26 mouse cellular contexts compared by ENCODE assay signal in the genomic region with DNA sequence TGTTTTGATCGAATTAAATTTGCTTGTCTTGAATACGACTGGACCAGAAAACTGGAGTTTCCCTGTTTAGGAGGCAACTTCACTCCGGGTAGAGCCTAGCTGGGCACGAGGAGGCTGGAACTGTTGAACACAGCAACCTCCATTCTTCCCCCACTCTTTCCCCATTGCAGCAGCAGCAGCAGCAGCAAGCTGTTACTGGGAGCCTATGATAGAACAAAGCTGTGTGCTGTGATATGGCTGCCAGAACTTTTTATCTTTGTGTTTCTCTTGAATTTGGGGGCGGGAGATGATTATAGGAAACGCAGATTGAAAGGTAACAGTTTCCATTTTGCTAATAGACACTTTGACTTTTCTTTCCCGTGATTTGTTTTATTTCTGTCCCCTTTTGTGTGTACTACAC.
DNase-seq lines count a peak whose midpoint lies in the region; ATAC-seq and TF ChIP-seq lines count a peak whose summit lies in the region.
"Had no signal": no experiment of that assay in that cellular context is flagged by ENCODE, and none has a peak within 500 bp of the region (broad histone marks: within the 10 kb centered on the region; RNA-seq: fewer than 3 reads in every experiment).

No protein-coding gene starts in this region.

- H3K36me3 ChIP-seq in heart, embryonic 16.5 days (ENCODE audit: control insufficient read depth, insufficient read depth): no peaks in the 10 kb centered on the region
- H3K36me3 ChIP-seq in heart, embryonic 11.5 days (ENCODE audit: control insufficient read depth, insufficient read depth, low read length): no peaks in the 10 kb centered on the region
- H3K36me3 ChIP-seq in lung, embryonic 15.5 days: no peaks in the 10 kb centered on the region
- no peaks in the 10 kb centered on the region for H3K36me3 ChIP-seq in embryonic facial prominence, embryonic 12.5 days
- H3K36me3 ChIP-seq: forebrain, embryonic 15.5 days; intestine, embryonic 15.5 days had no signal

- no peak overlapping the region for H3K9ac ChIP-seq in heart, embryonic 16.5 days (ENCODE audit: low read length)
- no peak overlapping the region for H3K9ac ChIP-seq in heart, embryonic 11.5 days (ENCODE audit: low read depth, low read length)
- no peak overlapping the region for H3K9ac ChIP-seq in lung, embryonic 15.5 days
- no peak overlapping the region for H3K9ac ChIP-seq in embryonic facial prominence, embryonic 12.5 days
- H3K9ac ChIP-seq: forebrain, embryonic 15.5 days; intestine, embryonic 15.5 days; liver, embryonic 14.5 days had no signal

- H3K4me2 ChIP-seq in heart, embryonic 16.5 days (ENCODE audit: low read depth, low read length): no peak overlapping the region
- H3K4me2 ChIP-seq in heart, embryonic 11.5 days: no peak overlapping the region
- no peak overlapping the region for H3K4me2 ChIP-seq in lung, embryonic 15.5 days
- H3K4me2 ChIP-seq in embryonic facial prominence, embryonic 12.5 days (replicated peaks): no peak overlapping the region
- H3K4me2 ChIP-seq: forebrain, embryonic 15.5 days; intestine, embryonic 15.5 days; midbrain, embryonic 11.5 days had no signal

- peaks cover 42% of the 10 kb centered on the region for H3K4me1 ChIP-seq in heart, embryonic 16.5 days (ENCODE audit: control insufficient read depth, insufficient read depth, low read length)
- H3K4me1 ChIP-seq in heart, embryonic 11.5 days (ENCODE audit: control insufficient read depth, insufficient read depth, low read length): peaks cover 26% of the 10 kb centered on the region
- H3K4me1 ChIP-seq in lung, embryonic 15.5 days: peaks cover 48% of the 10 kb centered on the region
- no peaks in the 10 kb centered on the region; the same call in none of the 2 replicates for H3K4me1 ChIP-seq in lung, adult 2 months (ENCODE audit: control insufficient read depth, insufficient read depth, low read length)
- H3K4me1 ChIP-seq in embryonic facial prominence, embryonic 12.5 days: peaks cover 31% of the 10 kb centered on the region

- no peak for TF ChIP-seq CTCF in lung, adult 2 months (IDR thresholded peaks at IDR 0.05; ENCODE audit: insufficient read depth, low read length)

- DNase-seq in kidney, postnatal 4 days: peak; percentile 17 to 23
- DNase-seq in kidney, postnatal 25 days: no peak
- no peak for DNase-seq in lung, adult 2 months
- no peak for DNase-seq in cerebellum, postnatal 10 days
- DNase-seq: adrenal gland, postnatal 25 days; B cell, adult 2 months; cerebellum, adult 2 months; cerebellum, postnatal 25 days; gastrocnemius, adult 2 months; gastrocnemius, postnatal 36 days; heart, adult 2 months; kidney, adult 9 months; liver; lung, postnatal 14 days; right cerebral cortex, postnatal 25 days; thymus, postnatal 14 days had no signal

- peak overlapping the region; percentile 42 for H3K27ac ChIP-seq in heart, embryonic 16.5 days (ENCODE audit: low read length)
- no peak overlapping the region for H3K27ac ChIP-seq in heart, embryonic 11.5 days (ENCODE audit: low read depth, low read length)
- peak overlapping the region; percentile 49; the same call in 1 of the 2 replicates for H3K27ac ChIP-seq in lung, embryonic 15.5 days
- H3K27ac ChIP-seq in embryonic facial prominence, embryonic 12.5 days: 0 out of 2 replicates have a peak overlapping the region, but pooled peaks have one; percentile 23
- H3K27ac ChIP-seq: forebrain, embryonic 15.5 days; gastrocnemius, adult 2 months; heart, adult 2 months; intestine, embryonic 15.5 days; liver, embryonic 14.5 days had no signal

- ATAC-seq in heart, embryonic 16.5 days (replicated peaks; ENCODE audit: extremely low read depth, insufficient read depth, low FRiP score): no peak
- ATAC-seq in heart, embryonic 11.5 days (replicated peaks; ENCODE audit: insufficient number of reproducible peaks, low FRiP score, low TSS enrichment): no peak
- ATAC-seq in lung, embryonic 15.5 days (ENCODE audit: borderline replicate concordance, extremely low read depth, low FRiP score, low TSS enrichment): 0 out of 2 replicates have a peak, but pooled peaks have one; percentile 40
- ATAC-seq in embryonic facial prominence, embryonic 12.5 days (ENCODE audit: insufficient number of reproducible peaks, insufficient read depth, low FRiP score, low TSS enrichment): no peak
- ATAC-seq: forebrain, embryonic 15.5 days; hindbrain, embryonic 16.5 days; intestine, embryonic 15.5 days; midbrain, embryonic 16.5 days had no signal

- H3K4me3 ChIP-seq in heart, embryonic 16.5 days (ENCODE audit: low read length): no peak overlapping the region
- H3K4me3 ChIP-seq in heart, embryonic 11.5 days (ENCODE audit: low read depth, low read length): no peak overlapping the region
- H3K4me3 ChIP-seq in lung, embryonic 15.5 days: no peak overlapping the region
- no peak overlapping the region for H3K4me3 ChIP-seq in lung, adult 2 months (replicated peaks; ENCODE audit: extremely low read depth, low read depth, low read length)
- no peak overlapping the region for H3K4me3 ChIP-seq in embryonic facial prominence, embryonic 12.5 days
- H3K4me3 ChIP-seq: forebrain, embryonic 15.5 days; gastrocnemius, adult 2 months; heart, adult 2 months; intestine, embryonic 15.5 days had no signal

- WGBS in heart, embryonic 16.5 days: 58% methylated on average over 7 of the region's 7 CpGs
- 68% methylated on average over 7 of the region's 7 CpGs for WGBS in heart, embryonic 11.5 days (ENCODE audit: insufficient replicate concordance)
- 60% methylated on average over 7 of the region's 7 CpGs for WGBS in lung, embryonic 15.5 days
- 72% methylated on average over 7 of the region's 7 CpGs for WGBS in lung, adult 2 months
- WGBS in embryonic facial prominence, embryonic 12.5 days: 72% methylated on average over 7 of the region's 7 CpGs

- H3K27me3 ChIP-seq in heart, embryonic 16.5 days (ENCODE audit: control insufficient read depth, insufficient read depth, low read length): no peaks in the 10 kb centered on the region
- no peaks in the 10 kb centered on the region for H3K27me3 ChIP-seq in heart, embryonic 11.5 days (ENCODE audit: control insufficient read depth, insufficient read depth, low read length)
- H3K27me3 ChIP-seq in lung, embryonic 15.5 days: no peaks in the 10 kb centered on the region
- H3K27me3 ChIP-seq in embryonic facial prominence, embryonic 12.5 days: no peaks in the 10 kb centered on the region
- H3K27me3 ChIP-seq: forebrain, embryonic 15.5 days; intestine, embryonic 15.5 days had no signal

- no peaks in the 10 kb centered on the region for H3K9me3 ChIP-seq in heart, embryonic 16.5 days (replicated peaks; ENCODE audit: control insufficient read depth, low read length)
- H3K9me3 ChIP-seq in heart, embryonic 11.5 days (replicated peaks; ENCODE audit: control insufficient read depth, low read length): no peaks in the 10 kb centered on the region
- no peaks in the 10 kb centered on the region for H3K9me3 ChIP-seq in lung, embryonic 15.5 days
- H3K9me3 ChIP-seq in embryonic facial prominence, embryonic 12.5 days: no peaks in the 10 kb centered on the region
- H3K9me3 ChIP-seq: forebrain, embryonic 15.5 days; intestine, embryonic 15.5 days had no signal

- TF ChIP-seq POLR2A in lung, adult 2 months (IDR thresholded peaks at IDR 0.05; ENCODE audit: borderline replicate concordance, extremely low read depth, low read depth, low read length): no peak

Comparison
In these comparisons a context has a peak if more than half of its experiments do, and no peak if none do; other contexts are left out.
1. DNase-seq: peak in kidney, postnatal 4 days (2 of 2); none in kidney, postnatal 25 days (0 of 2), lung, adult 2 months (single experiment) and cerebellum, postnatal 10 days (0 of 2).